Mouse (Mus musculus) heart, embryonic 13.5 days (tissue): ENCODE data around the gene Cdh24. TPM values are rescaled to one million over a fixed set of nuclear protein-coding genes. Genes with fewer than 3 reads are reported as not detected.
A peak's percentile ranks its signal among the peaks of the same experiment; 100 is the strongest.

Experiments
- ATAC-seq: fragments of 200-750 bp; cut with Nextera tagmentation; 2 replicates; pipeline ENCODE4 v1.8.0; 2017; ENCODE audit warnings: moderate TSS enrichment; ENCODE audit not compliant: insufficient number of reproducible peaks, low FRiP score, low TSS enrichment; ENCODE audit errors: extremely low read depth
- H3K27ac ChIP-seq: fragments of 300-500 bp; sonication (generic); replicated peaks from 2 replicates; pipeline ENCODE4 v1.5.1; 2015; ENCODE audit warnings: moderate library complexity, mild to moderate bottlenecking, inconsistent platforms
- H3K27me3 ChIP-seq: fragments of 300-500 bp; sonication (generic); replicated peaks from 2 replicates; pipeline ENCODE4 v1.6.1; 2015; ENCODE audit warnings: mild to moderate bottlenecking, inconsistent platforms
- H3K36me3 ChIP-seq: fragments of 300-500 bp; sonication (generic); 2 replicates; pipeline ENCODE4 v1.6.1; 2015; ENCODE audit warnings: mild to moderate bottlenecking, inconsistent platforms
- H3K4me1 ChIP-seq: fragments of 300-500 bp; sonication (generic); 2 replicates; pipeline ENCODE4 v1.6.1; 2015; ENCODE audit warnings: inconsistent platforms
- H3K4me2 ChIP-seq: fragments of 300-500 bp; sonication (generic); 2 replicates; pipeline ENCODE4 v1.6.1; 2015; ENCODE audit warnings: inconsistent platforms, mild to moderate bottlenecking, moderate library complexity
- H3K4me3 ChIP-seq: fragments of 300-500 bp; sonication (generic); 2 replicates; pipeline ENCODE4 v1.5.1; 2015; ENCODE audit warnings: moderate library complexity, mild to moderate bottlenecking, inconsistent platforms
- H3K9ac ChIP-seq: fragments of 300-500 bp; sonication (generic); 2 replicates; pipeline ENCODE4 v1.6.1; 2015; ENCODE audit warnings: inconsistent platforms, mild to moderate bottlenecking, moderate library complexity
- H3K9me3 ChIP-seq: fragments of 300-500 bp; sonication (generic); 2 replicates; pipeline ENCODE4 v1.6.1; 2016; ENCODE audit warnings: inconsistent platforms
- WGBS: fragments of 180-500 bp; shearing (Covaris S2); methylation state at CpG from one replicate; pipeline ENCODE4 v1.1.7; 2015; ENCODE audit warnings: mixed read lengths; 5-methylcytosine and 5-hydroxymethylcytosine counted together
- polyA plus RNA-seq: library from polyadenylated mRNA; unstranded; fragments of >200 nt; fragmentation: Nextera tagmentation; extraction: Ambion mirVana; gene quantifications from 2 replicates; pipeline ENCODE4 v1.2.1, GENCODE M21; 2015

The Cdh24 gene
- polyA plus RNA-seq, 1 experiment from 2014 or later = 1.7 TPM

- Histone ChIP-seq H3K4me3 (peak within 1 kb of the TSS; percentile 61), H3K4me1 (peaks cover 24% of the 10 kb centered on the region), H3K9ac (peak within 1 kb of the TSS; percentile 83), H3K36me3 (peaks cover 10% of the 10 kb centered on the region), H3K27ac (peak within 1 kb of the TSS; percentile 86), H3K4me2 (peak within 1 kb of the TSS; percentile 78), H3K27me3 (no peaks in the 10 kb centered on the region), H3K9me3 (no peaks in the 10 kb centered on the region)
- ATAC-seq = peak; percentile 33; the same call in 1 of the 2 replicates
- WGBS = under 1% methylated on average over 39 of the region's 39 CpGs
Observed at GRCm38 (mm10) chr14:54605752-54606321, 35.3 kb downstream of the Cdh24 start, which contains the start of gene 4931414P19Rik. Gene 4931414P19Rik, minus strand, starts transcription at chr14:54605993.

GRCm38 (mm10) chr14:54603686-54604085 is 37.5 kb downstream of the Cdh24 start:
- H3K4me3 ChIP-seq = peak overlapping the region; percentile 65
- no peak for ATAC-seq
- peak overlapping the region; percentile 94 for H3K27ac ChIP-seq
- 0 out of 2 replicates have a peak, but pooled peaks cover 4% of the 10 kb centered on the region for H3K36me3 ChIP-seq
- no peaks in the 10 kb centered on the region for H3K9me3 ChIP-seq
- H3K4me1 ChIP-seq = peaks cover 24% of the 10 kb centered on the region
- peak overlapping the region; percentile 64 for H3K4me2 ChIP-seq
- WGBS = 79% methylated on average over 8 of the region's 8 CpGs
- H3K9ac ChIP-seq = no peak overlapping the region
- no peaks in the 10 kb centered on the region for H3K27me3 ChIP-seq

GRCm38 (mm10) chr14:54603038-54603654 is 38.0 kb downstream of the Cdh24 start:
- peak; percentile 97 for ATAC-seq
- peak overlapping the region; percentile 84 for H3K9ac ChIP-seq
- H3K9me3 ChIP-seq = no peaks in the 10 kb centered on the region
- H3K27me3 ChIP-seq = no peaks in the 10 kb centered on the region
- H3K36me3 ChIP-seq = 0 out of 2 replicates have a peak, but pooled peaks cover 4% of the 10 kb centered on the region
- H3K4me3 ChIP-seq = peak overlapping the region; percentile 65
- H3K4me2 ChIP-seq = peak overlapping the region; percentile 64
- peak overlapping the region; percentile 94 for H3K27ac ChIP-seq
- WGBS = under 1% methylated on average over 46 of the region's 46 CpGs
- H3K4me1 ChIP-seq = peaks cover 24% of the 10 kb centered on the region

- H3K4me1 ChIP-seq = peaks cover 24% of the 10 kb centered on the region
- 42% methylated on average over 4 of the region's 4 CpGs for WGBS
- peak overlapping the region; percentile 64 for H3K4me2 ChIP-seq
- H3K36me3 ChIP-seq = 0 out of 2 replicates have a peak, but pooled peaks cover 4% of the 10 kb centered on the region
- peak overlapping the region; percentile 84 for H3K9ac ChIP-seq
- peak overlapping the region; percentile 94 for H3K27ac ChIP-seq
- H3K27me3 ChIP-seq = no peaks in the 10 kb centered on the region
- ATAC-seq = no peak
- H3K4me3 ChIP-seq = peak overlapping the region; percentile 65
- no peaks in the 10 kb centered on the region for H3K9me3 ChIP-seq
Observed at GRCm38 (mm10) chr14:54602613-54603012, 38.6 kb downstream of the Cdh24 start.

GRCm38 (mm10) chr14:54601601-54602000 is 39.6 kb downstream of the Cdh24 start:
- WGBS = 51% methylated on average over 2 of the region's 2 CpGs
- Histone ChIP-seq H3K9me3 (no peaks in the 10 kb centered on the region), H3K27ac (no peak overlapping the region), H3K4me2 (no peak overlapping the region), H3K4me1 (peaks cover 26% of the 10 kb centered on the region), H3K36me3 (0 out of 2 replicates have a peak, but pooled peaks cover 4% of the 10 kb centered on the region), H3K9ac (no peak overlapping the region), H3K4me3 (no peak overlapping the region), H3K27me3 (no peaks in the 10 kb centered on the region)
- no peak for ATAC-seq

- no peaks in the 10 kb centered on the region for H3K27me3 ChIP-seq
- ATAC-seq = no peak
- H3K4me3 ChIP-seq = no peak overlapping the region
- H3K4me1 ChIP-seq = peaks cover 45% of the 10 kb centered on the region
- no peak overlapping the region for H3K9ac ChIP-seq
- H3K4me2 ChIP-seq = no peak overlapping the region
- no peak overlapping the region for H3K27ac ChIP-seq
- peaks cover 13% of the 10 kb centered on the region; the same call in 1 of the 2 replicates for H3K36me3 ChIP-seq
- WGBS = 76% methylated on average over 7 of the region's 7 CpGs
- no peaks in the 10 kb centered on the region for H3K9me3 ChIP-seq
Observed at GRCm38 (mm10) chr14:54597084-54597483, 44.1 kb downstream of the Cdh24 start.

GRCm38 (mm10) chr14:54594631-54595414 is 46.3 kb downstream of the Cdh24 start:
- H3K27ac ChIP-seq = peak overlapping the region; percentile 33
- peaks cover 48% of the 10 kb centered on the region for H3K4me1 ChIP-seq
- peak overlapping the region; percentile 60 for H3K4me2 ChIP-seq
- no peaks in the 10 kb centered on the region for H3K27me3 ChIP-seq
- no peak for ATAC-seq
- 45% methylated on average over 27 of the region's 28 CpGs for WGBS
- H3K36me3 ChIP-seq = peaks cover 26% of the 10 kb centered on the region
- H3K4me3 ChIP-seq = peak overlapping the region; percentile 38
- no peaks in the 10 kb centered on the region for H3K9me3 ChIP-seq
- peak overlapping the region; percentile 64 for H3K9ac ChIP-seq

- 91% methylated on average over 3 of the region's 3 CpGs for WGBS
- peaks cover 50% of the 10 kb centered on the region for H3K4me1 ChIP-seq
- H3K27ac ChIP-seq = peak overlapping the region; percentile 21; the same call in 1 of the 2 replicates
- no peak overlapping the region for H3K4me3 ChIP-seq
- peak overlapping the region; percentile 64; the same call in 1 of the 2 replicates for H3K9ac ChIP-seq
- no peak for ATAC-seq
- peaks cover 24% of the 10 kb centered on the region for H3K36me3 ChIP-seq
- H3K27me3 ChIP-seq = no peaks in the 10 kb centered on the region
- H3K4me2 ChIP-seq = peak overlapping the region; percentile 60; the same call in 1 of the 2 replicates
- no peaks in the 10 kb centered on the region for H3K9me3 ChIP-seq
Observed at GRCm38 (mm10) chr14:54594055-54594454, 47.1 kb downstream of the Cdh24 start.

GRCm38 (mm10) chr14:54592319-54592934 is 48.7 kb downstream of the Cdh24 start:
- no peak; the same call in 1 of the 2 replicates for ATAC-seq
- Histone ChIP-seq H3K27ac (peak overlapping the region; percentile 91), H3K36me3 (peaks cover 22% of the 10 kb centered on the region), H3K27me3 (no peaks in the 10 kb centered on the region), H3K9me3 (no peaks in the 10 kb centered on the region), H3K4me3 (no peak overlapping the region), H3K4me2 (peak overlapping the region; percentile 40), H3K4me1 (peaks cover 62% of the 10 kb centered on the region), H3K9ac (peak overlapping the region; percentile 69)
- 35% methylated on average over 10 of the region's 10 CpGs for WGBS

GRCm38 (mm10) chr14:54591056-54591455 is 50.1 kb downstream of the Cdh24 start:
- Histone ChIP-seq H3K9me3 (no peaks in the 10 kb centered on the region), H3K27ac (no peak overlapping the region), H3K4me2 (no peak overlapping the region), H3K9ac (no peak overlapping the region), H3K36me3 (peaks cover 28% of the 10 kb centered on the region), H3K4me3 (no peak overlapping the region), H3K27me3 (no peaks in the 10 kb centered on the region), H3K4me1 (peaks cover 55% of the 10 kb centered on the region)
- no peak for ATAC-seq
- WGBS = 92% methylated on average over 16 of the region's 16 CpGs
